Mouse (Mus musculus) ES-Bruce4 (cell line): ENCODE measurements around the gene Zbtb9.

Experiments
- EP300 ChIP-seq: IDR thresholded peaks from 2 replicates; pipeline ENCODE4 v1.6.1; 2011; ENCODE audit warnings: low read depth, low read length; ENCODE audit not compliant: insufficient read depth
- POLR2A ChIP-seq: IDR thresholded peaks from one replicate; pipeline ENCODE4 v1.8.1; 2011; ENCODE audit warnings: low read length; ENCODE audit not compliant: insufficient read depth

DNA sequence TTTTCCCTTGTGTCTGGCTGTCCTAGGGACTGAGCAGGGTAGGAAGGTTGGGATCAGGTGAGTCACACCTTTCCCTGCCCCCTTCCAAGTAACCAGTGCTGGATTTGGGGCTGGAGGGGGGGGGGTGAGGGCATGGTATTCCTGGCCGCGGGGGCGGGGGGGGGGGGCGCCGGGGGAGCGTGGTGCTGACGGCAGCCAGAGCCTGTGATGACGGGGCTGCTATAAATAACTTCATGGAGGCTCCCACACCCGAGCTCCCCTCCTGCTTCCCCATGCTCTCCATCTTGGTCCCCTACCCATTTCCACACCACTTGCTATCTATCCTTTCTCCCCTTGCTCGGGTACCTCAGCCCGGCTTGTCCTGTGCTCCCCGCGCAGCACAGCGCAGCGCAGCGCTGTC, 19.2 kb upstream of the Zbtb9 start:
- TF ChIP-seq EP300 (no peak), POLR2A (no peak)
